Mouse (Mus musculus) CH12.LX (cell line): ENCODE results near the gene Mbd6. TPM values are rescaled to one million over a fixed set of nuclear protein-coding genes. Genes with fewer than 3 reads are reported as not detected.
A peak's percentile ranks its signal among the peaks of the same experiment; 100 is the strongest.

Experiments
- DNase-seq: peaks from one replicate; pipeline ENCODE4 v3.0.0-alpha.2; 2013; ENCODE audit errors: extremely low read depth
- H3K27ac ChIP-seq: 2 replicates; pipeline ENCODE4 v1.5.1; 2012; ENCODE audit warnings: low read depth, mild to moderate bottlenecking, control low read depth, moderate library complexity; ENCODE audit not compliant: insufficient read depth
- H3K27me3 ChIP-seq: replicated peaks from 2 replicates; pipeline ENCODE3; 2012; ENCODE audit warnings: inconsistent platforms
- H3K36me3 ChIP-seq, 2 experiments: replicated peaks in 1 of 2; 2 replicates each; pipeline versions ENCODE3 to v1.6.1; 2012; ENCODE audit warnings: inconsistent platforms in 1 of 2, low read length in 1 of 2, mild to moderate bottlenecking in 1 of 2, mixed read lengths in 1 of 2, moderate library complexity in 1 of 2; ENCODE audit not compliant: control insufficient read depth in 1 of 2, insufficient read depth in 1 of 2
- H3K4me1 ChIP-seq, 2 experiments: 2 replicates each; pipeline ENCODE4 v1.6.1; 2012; ENCODE audit warnings: inconsistent platforms in 1 of 2, moderate library complexity in 1 of 2; ENCODE audit not compliant: insufficient read depth in 2 of 2, control insufficient read depth in 1 of 2
- H3K4me2 ChIP-seq: 2 replicates; pipeline ENCODE4 v1.6.1; 2012; ENCODE audit warnings: low read depth, mild to moderate bottlenecking, control low read depth; ENCODE audit not compliant: poor library complexity, insufficient read depth, severe bottlenecking
- H3K4me3 ChIP-seq, 3 experiments: fragments of 150-350 bp in 1 of 3; sonication (generic) in 1 of 3; replicated peaks in 1 of 3; 2 replicates each; pipeline versions ENCODE3 to v1.5.1; 2011 to 2012; ENCODE audit warnings: low read depth in 2 of 3, low read length in 2 of 3, mild to moderate bottlenecking in 2 of 3, moderate library complexity in 2 of 3, control low read depth in 1 of 3, improper control_type of control experiment in 1 of 3, inconsistent platforms in 1 of 3, mixed read lengths in 1 of 3; ENCODE audit not compliant: poor library complexity in 1 of 3
- H3K79me2 ChIP-seq: replicated peaks from 2 replicates; pipeline ENCODE4 v1.6.1; 2012; ENCODE audit warnings: mild to moderate bottlenecking, moderate library complexity; ENCODE audit not compliant: control insufficient read depth, poor library complexity, insufficient read depth, severe bottlenecking; ENCODE audit errors: extremely low read depth
- H3K9ac ChIP-seq: 2 replicates; pipeline ENCODE4 v1.6.1; 2012; ENCODE audit warnings: low read depth, mild to moderate bottlenecking, control low read depth, moderate library complexity; ENCODE audit not compliant: insufficient read depth
- H3K9me3 ChIP-seq: replicated peaks from 2 replicates; pipeline ENCODE3; 2012; ENCODE audit warnings: low read length, inconsistent platforms, mixed read lengths
- BHLHE40 ChIP-seq: IDR thresholded peaks from 2 replicates; pipeline ENCODE4 v1.6.1; 2011; ENCODE audit warnings: mild to moderate bottlenecking, low read depth, low read length, improper control_type of control experiment
- CTCF ChIP-seq, 2 experiments: IDR thresholded peaks in 1 of 2; conservative IDR thresholded peaks in 1 of 2; 2 replicates each; pipeline ENCODE4 v1.5.1; 2011 to 2012; ENCODE audit warnings: low read depth in 2 of 2, low read length in 2 of 2, improper control_type of control experiment in 1 of 2, inconsistent platforms in 1 of 2, mild to moderate bottlenecking in 1 of 2, moderate library complexity in 1 of 2
- E2F4 ChIP-seq: IDR thresholded peaks from 2 replicates; pipeline ENCODE4 v1.6.1; 2011; ENCODE audit warnings: low read depth, low read length, improper control_type of control experiment; ENCODE audit not compliant: insufficient replicate concordance
- ELF1 ChIP-seq: IDR thresholded peaks from 2 replicates; pipeline ENCODE4 v1.6.1; 2014; ENCODE audit warnings: low read depth, mild to moderate bottlenecking, inconsistent platforms, low read length, improper control_type of control experiment
- EP300 ChIP-seq: IDR thresholded peaks from 2 replicates; pipeline ENCODE4 v1.6.1; 2011; ENCODE audit warnings: low read length, improper control_type of control experiment
- ETS1 ChIP-seq: conservative IDR thresholded peaks from 2 replicates; pipeline ENCODE4 v1.6.1; 2012; ENCODE audit warnings: low read depth, mild to moderate bottlenecking, inconsistent platforms, low read length, improper control_type of control experiment, moderate library complexity
- HCFC1 ChIP-seq: IDR thresholded peaks from 2 replicates; pipeline ENCODE4 v1.6.1; 2012; ENCODE audit warnings: low read depth, mild to moderate bottlenecking, inconsistent platforms, low read length, improper control_type of control experiment
- IRF4 ChIP-seq: IDR thresholded peaks from 2 replicates; pipeline ENCODE4 v1.6.1; 2014; ENCODE audit warnings: low read depth, mild to moderate bottlenecking, inconsistent platforms, low read length, improper control_type of control experiment
- JUN ChIP-seq: IDR thresholded peaks from 2 replicates; pipeline ENCODE4 v1.6.1; 2011; ENCODE audit warnings: low read depth, mild to moderate bottlenecking, low read length, improper control_type of control experiment, moderate library complexity; ENCODE audit not compliant: insufficient read depth
- JUND ChIP-seq: conservative IDR thresholded peaks from 2 replicates; pipeline ENCODE4 v1.6.1; 2011; ENCODE audit warnings: low read depth, low read length, improper control_type of control experiment
- KAT2A ChIP-seq: IDR thresholded peaks from 2 replicates; pipeline ENCODE4 v1.6.1; 2012; ENCODE audit warnings: low read length, improper control_type of control experiment, inconsistent platforms; ENCODE audit not compliant: insufficient replicate concordance
- MAFK ChIP-seq: IDR thresholded peaks from 2 replicates; pipeline ENCODE4 v1.6.1; 2011; ENCODE audit warnings: low read length, improper control_type of control experiment; ENCODE audit not compliant: insufficient replicate concordance
- MAX ChIP-seq: IDR thresholded peaks from 2 replicates; pipeline ENCODE4 v1.6.1; 2011; ENCODE audit warnings: low read length, improper control_type of control experiment
- MAZ ChIP-seq: IDR thresholded peaks from 2 replicates; pipeline ENCODE4 v1.6.1; 2012; ENCODE audit warnings: low read depth, mild to moderate bottlenecking, inconsistent platforms, low read length, improper control_type of control experiment, moderate library complexity
- MEF2A ChIP-seq: IDR thresholded peaks from 2 replicates; pipeline ENCODE4 v1.6.1; 2014; ENCODE audit warnings: low read depth, mild to moderate bottlenecking, inconsistent platforms, low read length, improper control_type of control experiment, borderline replicate concordance
- MYC ChIP-seq: IDR thresholded peaks from 2 replicates; pipeline ENCODE4 v1.6.1; 2011; ENCODE audit warnings: low read depth, mild to moderate bottlenecking, improper control_type of control experiment, low read length
- NELFE ChIP-seq: IDR thresholded peaks from 2 replicates; pipeline ENCODE4 v1.6.1; 2011; ENCODE audit warnings: low read depth, low read length, improper control_type of control experiment
- NRF1 ChIP-seq: IDR thresholded peaks from 2 replicates; pipeline ENCODE4 v1.6.1; 2014; ENCODE audit warnings: low read depth, mild to moderate bottlenecking, inconsistent platforms, low read length, improper control_type of control experiment, moderate library complexity
- PAX5 ChIP-seq: IDR thresholded peaks from 2 replicates; pipeline ENCODE4 v1.6.1; 2012; ENCODE audit warnings: low read length, inconsistent platforms, mixed read lengths
- POLR2A ChIP-seq: IDR thresholded peaks from 2 replicates; pipeline ENCODE4 v1.6.1; 2011; ENCODE audit warnings: low read depth, mild to moderate bottlenecking, improper control_type of control experiment, low read length
- RAD21 ChIP-seq: IDR thresholded peaks from 2 replicates; pipeline ENCODE4 v1.6.1; 2011; ENCODE audit warnings: low read depth, mild to moderate bottlenecking, low read length, improper control_type of control experiment, moderate library complexity
- SIN3A ChIP-seq: IDR thresholded peaks from 2 replicates; pipeline ENCODE4 v1.6.1; 2012; ENCODE audit warnings: low read length, improper control_type of control experiment, inconsistent platforms
- SMC3 ChIP-seq: IDR thresholded peaks from 2 replicates; pipeline ENCODE4 v1.6.1; 2011; ENCODE audit warnings: low read depth, low read length, improper control_type of control experiment
- TBP ChIP-seq: conservative IDR thresholded peaks from 2 replicates; pipeline ENCODE4 v1.6.1; 2011; ENCODE audit warnings: low read depth, low read length, improper control_type of control experiment
- UBTF ChIP-seq: IDR thresholded peaks from 2 replicates; pipeline ENCODE4 v1.6.1; 2012; ENCODE audit warnings: low read depth, mild to moderate bottlenecking, inconsistent platforms, low read length, improper control_type of control experiment, moderate library complexity
- ZC3H11A ChIP-seq: IDR thresholded peaks from 2 replicates; pipeline ENCODE4 v1.6.1; 2012; ENCODE audit warnings: low read depth, mild to moderate bottlenecking, inconsistent platforms, low read length, improper control_type of control experiment
- ZMIZ1 ChIP-seq: IDR thresholded peaks from 2 replicates; pipeline ENCODE4 v1.6.1; 2012; ENCODE audit warnings: low read depth, mild to moderate bottlenecking, inconsistent platforms, low read length, improper control_type of control experiment
- ZNF384 ChIP-seq: IDR thresholded peaks from 2 replicates; pipeline ENCODE4 v1.6.1; 2012; ENCODE audit warnings: low read depth, low read length, improper control_type of control experiment, inconsistent platforms
- dilution Hi-C: fragments of 300-500 bp; cut with MboI; formaldehyde crosslinking; loops from 2 replicates; pipeline ENCODE4 v1.14.3; 2020; ENCODE audit warnings: low sequenced_read_pairs; ENCODE audit not compliant: extremely low pct_unique_long_range_greater_than_20kb, extremely low pct_ligation_motif_present
- in situ Hi-C: fragments of 300-500 bp; cut with MboI; formaldehyde crosslinking; loops from 3 replicates; pipeline ENCODE4 v1.14.3; 2019; ENCODE audit warnings: low sequenced_read_pairs, low pct_ligation_motif_present, low pct_unique_long_range_greater_than_20kb, mixed read lengths
- polyA plus RNA-seq: library from polyadenylated mRNA; unstranded; fragments of >175 nt; gene quantifications from 2 replicates; pipeline ENCODE4 v1.2.1, GENCODE M21; 2012; ENCODE audit warnings: low read depth; ENCODE audit not compliant: insufficient read length
- total RNA-seq, 2 experiments: library from RNA; depleted of rRNA; stranded (reverse); fragments of 300-350 nt in 1 of 2; fragments of >200 nt in 1 of 2; gene quantifications; 2 replicates each; pipeline ENCODE4 v1.2.3; 2012 to 2014

The Mbd6 gene
- total and polyA plus RNA-seq, 3 experiments: 0.74 to 16.5 (median 2.7) TPM

DNA sequence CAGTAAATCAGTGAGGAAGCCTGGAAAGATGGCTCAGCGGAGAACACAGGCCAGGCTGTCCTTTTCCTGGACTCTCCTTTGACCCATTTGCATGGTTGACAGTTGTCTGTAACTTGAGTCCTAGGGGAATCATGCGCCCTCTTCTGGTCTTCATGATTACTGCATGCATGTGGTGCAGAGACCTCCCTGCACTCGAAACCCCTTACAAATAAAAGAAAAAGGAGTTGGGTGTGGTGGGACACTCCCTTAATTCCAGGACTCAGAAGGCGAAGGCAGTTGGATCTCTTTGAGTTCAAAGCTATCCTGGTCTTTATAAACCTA, 23.5 kb upstream of the Mbd6 start:
- dilution Hi-C loops (no loop called here), in situ Hi-C loops (no loop called here)
- peak overlapping the region; percentile 93 for H3K9ac ChIP-seq
- H3K27me3 ChIP-seq: no peaks in the 10 kb centered on the region
- H3K4me1 ChIP-seq: peaks cover 5 to 17% of the 10 kb centered on the region in 2 experiments
- peaks cover 24 to 26% of the 10 kb centered on the region in 2 experiments for H3K36me3 ChIP-seq
- H3K4me2 ChIP-seq: peak overlapping the region; percentile 29
- peak; percentile 90 for DNase-seq
- TF ChIP-seq SMC3 (peak; percentile 68), E2F4 (no peak), CTCF (conservative IDR thresholded peaks at IDR 0.05 in 1 of 2, IDR thresholded peaks at IDR 0.05 in 1 of 2; ENCODE audit: low read depth in 2 of 2, low read length in 2 of 2) (peak; percentile 88 to 90), MYC (peak; percentile 79; the same call in 1 of the 2 replicates), RAD21 (peak; percentile 37), ETS1 (peak; percentile 42; the same call in 1 of the 2 replicates), ELF1 (peak; percentile 50; the same call in 1 of the 2 replicates), HCFC1 (peak; percentile 37; the same call in 1 of the 2 replicates), MAX (peak; percentile 48; the same call in 1 of the 2 replicates), SIN3A (peak; percentile 94), ZMIZ1 (no peak)
- peak overlapping the region; percentile 80 to 97 (median 83) for H3K4me3 ChIP-seq
- no peaks in the 10 kb centered on the region for H3K9me3 ChIP-seq
- H3K79me2 ChIP-seq: peaks cover 19% of the 10 kb centered on the region
- H3K27ac ChIP-seq: peak overlapping the region; percentile 91; the same call in 1 of the 2 replicates

DNA sequence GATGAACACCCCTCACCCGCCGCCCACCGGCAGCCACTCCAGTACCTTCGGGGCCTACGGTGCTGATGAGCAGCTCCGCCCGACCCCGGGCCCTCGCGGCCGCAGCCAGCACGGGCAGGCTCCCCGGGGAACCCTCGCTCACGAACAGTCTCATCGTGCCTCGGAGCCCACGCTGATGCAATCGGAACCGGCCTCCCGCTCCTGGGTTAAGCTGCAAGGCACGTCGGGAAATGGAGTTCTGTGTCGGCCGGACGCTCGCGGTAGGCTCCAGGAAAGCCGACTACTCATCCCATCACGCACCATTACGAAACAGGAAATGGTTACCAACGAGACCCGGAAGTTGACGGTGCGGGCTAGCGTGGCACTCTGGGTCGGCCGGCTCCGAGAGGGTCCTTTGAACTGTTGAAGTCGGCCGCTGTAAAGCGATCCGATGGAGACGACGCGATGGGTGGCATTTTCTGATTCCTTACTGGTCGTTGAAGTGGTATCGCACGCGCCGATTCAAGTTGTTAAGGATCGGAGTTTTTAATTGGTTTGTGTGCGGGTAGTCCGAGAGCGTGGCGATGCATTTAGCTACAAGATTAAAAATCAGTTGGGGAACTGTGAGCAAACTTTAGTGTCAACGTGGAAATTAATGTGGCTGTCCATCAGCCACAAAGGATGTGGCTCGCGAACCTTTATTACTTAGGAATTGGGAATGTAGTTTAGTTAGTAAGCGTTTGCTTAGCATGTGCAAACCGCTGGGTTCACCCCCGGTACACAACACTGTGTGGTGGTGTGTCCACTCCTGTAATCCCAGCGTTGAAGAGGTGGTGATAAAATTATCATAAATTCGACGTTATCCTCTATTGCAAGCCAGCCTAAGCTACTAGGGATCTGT, 22.9 kb upstream of the Mbd6 start, which contains the start of gene Mars:
TSS of gene Mars (minus strand) at position 311 of the 880 bp plus-strand sequence.
- in situ Hi-C loops: no loop called here
- H3K9me3 ChIP-seq: no peaks in the 10 kb centered on the region
- peak within 1 kb of the TSS; percentile 91 for H3K27ac ChIP-seq
- no peaks in the 10 kb centered on the region for H3K27me3 ChIP-seq
- peaks cover 19% of the 10 kb centered on the region for H3K79me2 ChIP-seq
- peak within 1 kb of the TSS; percentile 80 to 97 (median 83) for H3K4me3 ChIP-seq
- peaks cover 5 to 17% of the 10 kb centered on the region in 2 experiments for H3K4me1 ChIP-seq
- peak within 1 kb of the TSS; percentile 74 for H3K4me2 ChIP-seq
- DNase-seq: peak; percentile 97
- peaks cover 30 to 32% of the 10 kb centered on the region in 2 experiments for H3K36me3 ChIP-seq
- peak within 1 kb of the TSS; percentile 93 for H3K9ac ChIP-seq
- dilution Hi-C loops: no loop called here
- TF ChIP-seq KAT2A: peak; percentile 92
- TF ChIP-seq RAD21: no peak
- TF ChIP-seq E2F4: no peak; the same call in 1 of the 2 replicates
- no peak for TF ChIP-seq ZNF384
- TF ChIP-seq ZC3H11A: no peak
- no peak for TF ChIP-seq CTCF (conservative IDR thresholded peaks at IDR 0.05 in 1 of 2, IDR thresholded peaks at IDR 0.05 in 1 of 2; ENCODE audit: low read depth in 2 of 2, low read length in 2 of 2)
- TF ChIP-seq NELFE: peak; percentile 69
- TF ChIP-seq MYC: peak; percentile 69; the same call in 1 of the 2 replicates
- peak; percentile 77 for TF ChIP-seq IRF4
- TF ChIP-seq NRF1: peak; percentile 47
- TF ChIP-seq ZMIZ1: peak; percentile 84
- peak; percentile 82 for TF ChIP-seq POLR2A
- TF ChIP-seq BHLHE40: peak; percentile 50
- no peak for TF ChIP-seq JUND
- TF ChIP-seq UBTF: no peak
- TF ChIP-seq ELF1: peak; percentile 96
- 0 out of 2 replicates have a peak, but pooled peaks have one; percentile 56 for TF ChIP-seq MAFK
- TF ChIP-seq MEF2A: peak; percentile 45; the same call in 1 of the 2 replicates
- no peak for TF ChIP-seq EP300
- no peak for TF ChIP-seq JUN
- no peak for TF ChIP-seq PAX5
- TF ChIP-seq SIN3A: peak; percentile 93
- TF ChIP-seq TBP: 0 out of 2 replicates have a peak, but pooled peaks have one; percentile 43
- peak; percentile 9; the same call in 1 of the 2 replicates for TF ChIP-seq MAZ
- no peak for TF ChIP-seq SMC3
